Mouse (Mus musculus) midbrain, embryonic 12.5 days (tissue): Measurements from ENCODE around the gene Sox4. TPM values are rescaled to one million over a fixed set of nuclear protein-coding genes. Genes with fewer than 3 reads are reported as not detected.

Source experiments
- ATAC-seq: fragments of 200-750 bp; cut with Nextera tagmentation; 2 replicates; pipeline ENCODE4 v1.8.0; 2017; ENCODE audit warnings: low read depth, moderate TSS enrichment, moderate library complexity; ENCODE audit not compliant: low FRiP score
- H3K27ac ChIP-seq: fragments of 300-500 bp; sonication (generic); replicated peaks from 2 replicates; pipeline ENCODE4 v1.5.1; 2016; ENCODE audit warnings: mild to moderate bottlenecking
- H3K27me3 ChIP-seq: fragments of 300-500 bp; sonication (generic); 2 replicates; pipeline ENCODE4 v1.6.1; 2016; ENCODE audit warnings: mild to moderate bottlenecking
- H3K36me3 ChIP-seq: fragments of 300-500 bp; sonication (generic); 2 replicates; pipeline ENCODE4 v1.6.1; 2016
- H3K4me1 ChIP-seq: fragments of 300-500 bp; sonication (generic); 2 replicates; pipeline ENCODE4 v1.6.1; 2016
- H3K4me2 ChIP-seq: fragments of 300-500 bp; sonication (generic); replicated peaks from 2 replicates; pipeline ENCODE4 v1.6.1; 2016; ENCODE audit warnings: mild to moderate bottlenecking, moderate library complexity
- H3K4me3 ChIP-seq: fragments of 300-500 bp; sonication (generic); 2 replicates; pipeline ENCODE4 v1.5.1; 2016; ENCODE audit warnings: mild to moderate bottlenecking
- H3K9ac ChIP-seq: fragments of 300-500 bp; sonication (generic); replicated peaks from 2 replicates; pipeline ENCODE4 v1.6.1; 2016; ENCODE audit warnings: mild to moderate bottlenecking, moderate library complexity
- H3K9me3 ChIP-seq: fragments of 300-500 bp; sonication (generic); 2 replicates; pipeline ENCODE4 v1.6.1; 2016; ENCODE audit warnings: mild to moderate bottlenecking
- WGBS: fragments of 180-500 bp; shearing (Covaris S2); methylation state at CpG from one replicate; pipeline ENCODE4 v1.1.7; 2016; 5-methylcytosine and 5-hydroxymethylcytosine counted together
- polyA plus RNA-seq: library from polyadenylated mRNA; unstranded; fragments of >200 nt; fragmentation: Nextera tagmentation; extraction: Ambion mirVana; gene quantifications from 2 replicates; pipeline ENCODE4 v1.2.1, GENCODE M21; 2016

Gene Sox4
- 263 and 303 TPM in 2 replicates for polyA plus RNA-seq

- 0% methylated on average over 19 of the region's 19 CpGs for WGBS
- Histone ChIP-seq H3K4me2 (peak within 1 kb of the TSS; percentile 52), H3K9me3 (no peaks in the 10 kb centered on the region), H3K36me3 (peaks cover 4% of the 10 kb centered on the region; the same call in 1 of the 2 replicates), H3K27ac (peak within 1 kb of the TSS; percentile 100), H3K9ac (peak within 1 kb of the TSS; percentile 100), H3K4me1 (peaks cover 16% of the 10 kb centered on the region), H3K27me3 (no peaks in the 10 kb centered on the region), H3K4me3 (peak within 1 kb of the TSS; percentile 95)
- peak; percentile 93 for ATAC-seq
Observed at GRCm38 (mm10) chr13:28953581-28953991, at the start of gene Sox4. TSS of gene Sox4 (minus strand) at chr13:28953713.

- no peaks in the 10 kb centered on the region for H3K27me3 ChIP-seq
- peaks cover 16% of the 10 kb centered on the region; the same call in 1 of the 2 replicates for H3K4me1 ChIP-seq
Observed at GRCm38 (mm10) chr13:28991899-28992664, 38.6 kb upstream of the Sox4 start.

GRCm38 (mm10) chr13:28988751-28989703, 35.5 kb upstream of the Sox4 start:
- Histone ChIP-seq H3K27ac (no peak overlapping the region; the same call in 1 of the 2 replicates), H3K4me2 (no peak overlapping the region), H3K9me3 (no peaks in the 10 kb centered on the region), H3K27me3 (no peaks in the 10 kb centered on the region), H3K9ac (0 out of 2 replicates have a peak overlapping the region, but pooled peaks have one; percentile 20), H3K4me3 (no peak overlapping the region), H3K36me3 (no peaks in the 10 kb centered on the region), H3K4me1 (peaks cover 16% of the 10 kb centered on the region; the same call in 1 of the 2 replicates)
- ATAC-seq: peak; percentile 54; the same call in 1 of the 2 replicates
- WGBS: 39% methylated on average over 16 of the region's 16 CpGs

More at GRCm38 (mm10) chr13:28991899-28992664, 38.6 kb upstream of the Sox4 start:
- Histone ChIP-seq H3K36me3 (no peaks in the 10 kb centered on the region), H3K9me3 (no peaks in the 10 kb centered on the region), H3K9ac (no peak overlapping the region), H3K27ac (no peak overlapping the region), H3K4me2 (no peak overlapping the region), H3K4me3 (no peak overlapping the region)
- ATAC-seq: no peak
- WGBS: 77% methylated on average over 7 of the region's 7 CpGs

GRCm38 (mm10) chr13:28980681-28981080, 27.2 kb upstream of the Sox4 start:
- Histone ChIP-seq H3K27ac (no peak overlapping the region), H3K4me3 (no peak overlapping the region), H3K9ac (no peak overlapping the region), H3K4me1 (no peaks in the 10 kb centered on the region), H3K4me2 (no peak overlapping the region), H3K36me3 (no peaks in the 10 kb centered on the region), H3K9me3 (no peaks in the 10 kb centered on the region), H3K27me3 (no peaks in the 10 kb centered on the region)
- whole genome bisulfite sequencing: 63% methylated on average over 4 of the region's 4 CpGs
- ATAC-seq: no peak

- H3K9me3 ChIP-seq: no peaks in the 10 kb centered on the region
- H3K4me2 ChIP-seq: no peak overlapping the region
- no peak overlapping the region for H3K27ac ChIP-seq
- no peaks in the 10 kb centered on the region for H3K4me1 ChIP-seq
- no peak overlapping the region for H3K9ac ChIP-seq
- H3K4me3 ChIP-seq: no peak overlapping the region
- WGBS: 87% methylated on average over 4 of the region's 4 CpGs
- no peaks in the 10 kb centered on the region for H3K36me3 ChIP-seq
- H3K27me3 ChIP-seq: no peaks in the 10 kb centered on the region
- no peak for ATAC-seq
Observed at GRCm38 (mm10) chr13:28975011-28975410, 21.5 kb upstream of the Sox4 start.

- no peak overlapping the region for H3K27ac ChIP-seq
- H3K4me3 ChIP-seq: no peak overlapping the region
- no peak overlapping the region for H3K9ac ChIP-seq
- no peaks in the 10 kb centered on the region for H3K9me3 ChIP-seq
- no peaks in the 10 kb centered on the region for H3K36me3 ChIP-seq
- no peaks in the 10 kb centered on the region for H3K27me3 ChIP-seq
- no peaks in the 10 kb centered on the region for H3K4me1 ChIP-seq
- 76% methylated on average over 5 of the region's 5 CpGs for WGBS
- H3K4me2 ChIP-seq: no peak overlapping the region
- no peak for ATAC-seq
Observed at GRCm38 (mm10) chr13:28974597-28974996, 21.1 kb upstream of the Sox4 start.

- H3K36me3 ChIP-seq: no peaks in the 10 kb centered on the region
- H3K27me3 ChIP-seq: no peaks in the 10 kb centered on the region
- H3K4me2 ChIP-seq: no peak overlapping the region
- H3K4me1 ChIP-seq: peaks cover 16% of the 10 kb centered on the region; the same call in 1 of the 2 replicates
- no peak overlapping the region for H3K9ac ChIP-seq
- H3K27ac ChIP-seq: no peak overlapping the region
- H3K4me3 ChIP-seq: no peak overlapping the region
- 98% methylated on average over 8 of the region's 8 CpGs for WGBS
- no peak for ATAC-seq
- H3K9me3 ChIP-seq: no peaks in the 10 kb centered on the region
Observed at GRCm38 (mm10) chr13:28960916-28961315, 7.4 kb upstream of the Sox4 start.

- Histone ChIP-seq H3K4me2 (peak overlapping the region; percentile 89), H3K4me3 (peak overlapping the region; percentile 49), H3K27ac (peak overlapping the region; percentile 98), H3K4me1 (peaks cover 17% of the 10 kb centered on the region; the same call in 1 of the 2 replicates), H3K9me3 (no peaks in the 10 kb centered on the region), H3K36me3 (no peaks in the 10 kb centered on the region), H3K9ac (peak overlapping the region; percentile 76), H3K27me3 (no peaks in the 10 kb centered on the region)
- ATAC-seq: peak; percentile 80
- WGBS: 2% methylated on average over 31 of the region's 31 CpGs
Observed at GRCm38 (mm10) chr13:28959458-28959978, 6.0 kb upstream of the Sox4 start.

GRCm38 (mm10) chr13:28959068-28959440, 5.5 kb upstream of the Sox4 start:
- Histone ChIP-seq H3K9ac (peak overlapping the region; percentile 76), H3K27ac (peak overlapping the region; percentile 98), H3K4me2 (peak overlapping the region; percentile 89), H3K4me3 (peak overlapping the region; percentile 49), H3K36me3 (no peaks in the 10 kb centered on the region), H3K27me3 (no peaks in the 10 kb centered on the region), H3K9me3 (no peaks in the 10 kb centered on the region), H3K4me1 (peaks cover 22% of the 10 kb centered on the region; the same call in 1 of the 2 replicates)
- ATAC-seq: no peak
- under 1% methylated on average over 17 of the region's 17 CpGs for WGBS

GRCm38 (mm10) chr13:28958211-28959067, 4.9 kb upstream of the Sox4 start:
- peak overlapping the region; percentile 76 for H3K9ac ChIP-seq
- WGBS: under 1% methylated on average over 54 of the region's 54 CpGs
- H3K27me3 ChIP-seq: no peaks in the 10 kb centered on the region
- no peaks in the 10 kb centered on the region for H3K36me3 ChIP-seq
- no peaks in the 10 kb centered on the region for H3K9me3 ChIP-seq
- H3K4me3 ChIP-seq: peak overlapping the region; percentile 49
- H3K4me1 ChIP-seq: peaks cover 22% of the 10 kb centered on the region; the same call in 1 of the 2 replicates
- H3K4me2 ChIP-seq: peak overlapping the region; percentile 89
- peak overlapping the region; percentile 98 for H3K27ac ChIP-seq
- peak; percentile 45 for ATAC-seq

GRCm38 (mm10) chr13:28957765-28958164, 4.3 kb upstream of the Sox4 start:
- Histone ChIP-seq H3K27ac (peak overlapping the region; percentile 98), H3K9ac (peak overlapping the region; percentile 76), H3K4me2 (peak overlapping the region; percentile 89), H3K27me3 (no peaks in the 10 kb centered on the region), H3K9me3 (no peaks in the 10 kb centered on the region), H3K4me1 (peaks cover 22% of the 10 kb centered on the region; the same call in 1 of the 2 replicates), H3K4me3 (peak overlapping the region; percentile 49), H3K36me3 (no peaks in the 10 kb centered on the region)
- peak; percentile 54 for ATAC-seq
- WGBS: 5% methylated on average over 16 of the region's 16 CpGs
